Mouse (Mus musculus): Measurements from ENCODE around the gene Cfap46.

GRCm38 (mm10) chr7:139727072-139727471 is 43.5 kb upstream of the Cfap46 start:
- TF ChIP-seq CTCF (conservative IDR thresholded peaks at IDR 0.05; ENCODE audit: insufficient read depth, insufficient read length, low read depth, low read length): no peak
- no peak for TF ChIP-seq POLR2A (IDR thresholded peaks at IDR 0.05; ENCODE audit: low read depth, low read length)
